In genomic region chr13:40901831-40902459, GRCm38 (mm10) we compare ENCODE assay signal across 20 mouse cellular contexts. TPM values are rescaled to one million over a fixed set of nuclear protein-coding genes. Genes with fewer than 3 reads are reported as not detected.
DNase-seq lines count a peak whose midpoint lies in the region; ATAC-seq and TF ChIP-seq lines count a peak whose summit lies in the region.
"Had no signal": no experiment of that assay in that cellular context is flagged by ENCODE, and none has a peak within 500 bp of the region (broad histone marks: within the 10 kb centered on the region; RNA-seq: fewer than 3 reads in every experiment).

No protein-coding gene starts in this region.

- H3K4me1 ChIP-seq in kidney, embryonic 15.5 days: peaks cover 29% of the 10 kb centered on the region
- H3K4me1 ChIP-seq in megakaryocyte, embryonic 14.5 days: peaks cover 83% of the 10 kb centered on the region
- H3K4me1 ChIP-seq in intestine, postnatal 0 days (replicated peaks; ENCODE audit: control insufficient read depth, insufficient read depth, low read length): peaks cover 10% of the 10 kb centered on the region; the same call in 1 of the 2 replicates
- peaks cover 5% of the 10 kb centered on the region for H3K4me1 ChIP-seq in thymus, adult 2 months (replicated peaks; ENCODE audit: control insufficient read depth, insufficient read depth, low read length)

- no peak overlapping the region for H3K4me3 ChIP-seq in kidney, embryonic 15.5 days (replicated peaks)
- H3K4me3 ChIP-seq in megakaryocyte, embryonic 14.5 days (replicated peaks): peak overlapping the region; percentile 56
- no peak overlapping the region for H3K4me3 ChIP-seq in intestine, postnatal 0 days (ENCODE audit: low read depth, low read length)
- H3K4me3 ChIP-seq in thymus, adult 2 months (ENCODE audit: control insufficient read depth, insufficient read depth, low read length): no peak overlapping the region
- H3K4me3 ChIP-seq: embryonic facial prominence, embryonic 12.5 days; hindbrain, embryonic 10.5 days; limb, embryonic 15.5 days had no signal

- no peak for TF ChIP-seq CTCF in intestine, postnatal 0 days (IDR thresholded peaks at IDR 0.05; ENCODE audit: low read depth)
- TF ChIP-seq CTCF in thymus, adult 2 months (IDR thresholded peaks at IDR 0.05; ENCODE audit: borderline replicate concordance, control insufficient read depth, extremely low read depth, insufficient read depth, low read length, poor library complexity): no peak

- WGBS in kidney, embryonic 15.5 days: 61% methylated on average over 12 of the region's 12 CpGs
- WGBS in intestine, postnatal 0 days: 60% methylated on average over 12 of the region's 12 CpGs
- WGBS in thymus, adult 2 months: 87% methylated on average over 12 of the region's 12 CpGs

- H3K27me3 ChIP-seq in kidney, embryonic 15.5 days: no peaks in the 10 kb centered on the region
- no peaks in the 10 kb centered on the region for H3K27me3 ChIP-seq in megakaryocyte, embryonic 14.5 days (replicated peaks)
- H3K27me3 ChIP-seq in intestine, postnatal 0 days (replicated peaks; ENCODE audit: control insufficient read depth, insufficient read depth, low read length): no peaks in the 10 kb centered on the region
- no peaks in the 10 kb centered on the region for H3K27me3 ChIP-seq in thymus, adult 2 months (ENCODE audit: control insufficient read depth, insufficient read depth, low read length)
- H3K27me3 ChIP-seq: embryonic facial prominence, embryonic 12.5 days; limb, embryonic 15.5 days; Patski had no signal

- H3K36me3 ChIP-seq in kidney, embryonic 15.5 days: no peaks in the 10 kb centered on the region
- H3K36me3 ChIP-seq in megakaryocyte, embryonic 14.5 days (replicated peaks; ENCODE audit: low read length): peaks cover 39% of the 10 kb centered on the region
- no peaks in the 10 kb centered on the region for H3K36me3 ChIP-seq in intestine, postnatal 0 days (ENCODE audit: control insufficient read depth, insufficient read depth)
- no peaks in the 10 kb centered on the region for H3K36me3 ChIP-seq in thymus, adult 2 months (ENCODE audit: control insufficient read depth, insufficient read depth, low read length)
- H3K36me3 ChIP-seq: embryonic facial prominence, embryonic 12.5 days; hindbrain, embryonic 10.5 days; limb, embryonic 15.5 days had no signal

- 0 out of 2 replicates have a peak, but pooled peaks have one; percentile 15 for ATAC-seq in kidney, embryonic 15.5 days (replicated peaks; ENCODE audit: low FRiP score)
- ATAC-seq in megakaryocyte, adult 5-6 weeks (ENCODE audit: poor library complexity, severe bottlenecking): no peak
- ATAC-seq in intestine, postnatal 0 days: no peak
- ATAC-seq: hindbrain, embryonic 16.5 days; Patski had no signal

- H3K27ac ChIP-seq in kidney, embryonic 15.5 days: no peak overlapping the region
- peak overlapping the region; percentile 29; the same call in 1 of the 2 replicates for H3K27ac ChIP-seq in intestine, postnatal 0 days (ENCODE audit: low read depth, low read length)
- no peak overlapping the region for H3K27ac ChIP-seq in thymus, adult 2 months (ENCODE audit: control insufficient read depth, insufficient read depth, low read length)
- H3K27ac ChIP-seq: embryonic facial prominence, embryonic 12.5 days; hindbrain, embryonic 10.5 days; limb, embryonic 15.5 days; liver, embryonic 14.5 days had no signal

- DNase-seq in kidney, postnatal 10 days: no peak
- DNase-seq in right cerebral cortex, postnatal 14 days: no peak
- DNase-seq in thymus, adult 2 months: no peak
- DNase-seq: cerebellum, adult 11-12 months; cerebellum, postnatal 14 days; left cerebral cortex, postnatal 4 days; midbrain, embryonic 14.5 days; right cerebral cortex, postnatal 25 days; thymus, postnatal 14 days had no signal

- H3K9ac ChIP-seq in kidney, embryonic 15.5 days: no peak overlapping the region
- H3K9ac ChIP-seq in intestine, postnatal 0 days (ENCODE audit: low read depth, low read length): no peak overlapping the region
- H3K9ac ChIP-seq: embryonic facial prominence, embryonic 12.5 days; limb, embryonic 15.5 days; liver, embryonic 14.5 days had no signal

- no peak for TF ChIP-seq POLR2A in thymus, adult 2 months (IDR thresholded peaks at IDR 0.05; ENCODE audit: control insufficient read depth, extremely low read depth, insufficient read depth, low read length, poor library complexity)

- H3K4me2 ChIP-seq in kidney, embryonic 15.5 days: no peak overlapping the region
- H3K4me2 ChIP-seq in intestine, postnatal 0 days (replicated peaks; ENCODE audit: low read depth): no peak overlapping the region
- H3K4me2 ChIP-seq: embryonic facial prominence, embryonic 12.5 days; heart, embryonic 11.5 days; limb, embryonic 15.5 days had no signal

- H3K9me3 ChIP-seq in kidney, embryonic 15.5 days (replicated peaks): no peaks in the 10 kb centered on the region
- H3K9me3 ChIP-seq in megakaryocyte, embryonic 14.5 days: peaks cover 10% of the 10 kb centered on the region
- no peaks in the 10 kb centered on the region for H3K9me3 ChIP-seq in intestine, postnatal 0 days (ENCODE audit: control insufficient read depth)
- H3K9me3 ChIP-seq: embryonic facial prominence, embryonic 12.5 days; hindbrain, embryonic 10.5 days; limb, embryonic 15.5 days had no signal

RNA-seq across cellular contexts. Expression of gene Gcnt2, which starts 42.4 kb away (rescaled TPM):
- 5.7 and 5.8 TPM in 2 replicates for polyA plus RNA-seq in kidney, embryonic 15.5 days (2015; fragmentation: Nextera tagmentation; extraction: Ambion mirVana)
- 0.41 and 0.82 TPM in 2 replicates for polyA plus RNA-seq in megakaryocyte, embryonic 14.5 days (2012; ENCODE audit: insufficient read depth, low replicate concordance)
- total RNA-seq in megakaryocyte, adult 5-6 weeks (2015): 22.7 and 23.6 TPM in 2 replicates
- 11.7 and 15.3 TPM in 2 replicates for total RNA-seq in megakaryocyte, adult 5-6 weeks (2017)
- polyA plus RNA-seq in intestine, postnatal 0 days (2015; fragmentation: Nextera tagmentation; extraction: Ambion mirVana): 20.2 and 20.5 TPM in 2 replicates
- polyA plus RNA-seq in thymus, adult 2 months (2012; rRNA removed): 1.2 TPM in 2 replicates
